Mouse (Mus musculus) midbrain, postnatal 0 days (tissue): Measurements from ENCODE around the gene Polr2l. TPM values are rescaled to one million over a fixed set of nuclear protein-coding genes. Genes with fewer than 3 reads are reported as not detected.
A peak's percentile ranks its signal among the peaks of the same experiment; 100 is the strongest.

Experiments used
- ATAC-seq: fragments of 200-750 bp; cut with Nextera tagmentation; 2 replicates; pipeline ENCODE4 v1.8.0; 2017; ENCODE audit warnings: moderate number of reproducible peaks, mild to moderate bottlenecking, moderate TSS enrichment, moderate library complexity; ENCODE audit not compliant: low FRiP score
- DNase-seq: peaks from one replicate; pipeline ENCODE4 v3.0.0-alpha.2; 2015; ENCODE audit warnings: low spot score
- H3K27ac ChIP-seq: fragments of 300-500 bp; sonication (generic); 2 replicates; pipeline ENCODE4 v1.5.1; 2014; ENCODE audit warnings: low read depth, mild to moderate bottlenecking, low read length, mixed read lengths
- H3K27me3 ChIP-seq: fragments of 300-500 bp; sonication (generic); 2 replicates; pipeline ENCODE4 v1.6.1; 2014; ENCODE audit warnings: low read length, control low read depth, mixed read lengths; ENCODE audit not compliant: insufficient read depth
- H3K36me3 ChIP-seq: fragments of 300-500 bp; sonication (generic); 2 replicates; pipeline ENCODE4 v1.6.1; 2014; ENCODE audit warnings: low read length, control low read depth, mixed read lengths; ENCODE audit not compliant: insufficient read depth
- H3K4me1 ChIP-seq: fragments of 300-500 bp; sonication (generic); 2 replicates; pipeline ENCODE4 v1.6.1; 2014; ENCODE audit warnings: mild to moderate bottlenecking, control low read depth, antibody characterized with exemption, low read length, mixed read lengths; ENCODE audit not compliant: insufficient read depth
- H3K4me2 ChIP-seq: fragments of 300-500 bp; sonication (generic); 2 replicates; pipeline ENCODE4 v1.6.1; 2014; ENCODE audit warnings: low read depth, mild to moderate bottlenecking, low read length, mixed read lengths; ENCODE audit not compliant: poor library complexity, severe bottlenecking
- H3K4me3 ChIP-seq: fragments of 300-500 bp; sonication (generic); 2 replicates; pipeline ENCODE4 v1.5.1; 2014; ENCODE audit warnings: low read depth, mild to moderate bottlenecking, low read length, moderate library complexity
- H3K9ac ChIP-seq: fragments of 300-500 bp; sonication (generic); replicated peaks from 2 replicates; pipeline ENCODE4 v1.6.1; 2014; ENCODE audit warnings: mild to moderate bottlenecking, low read length, moderate library complexity, mixed read lengths; ENCODE audit not compliant: poor library complexity, severe bottlenecking
- H3K9me3 ChIP-seq: fragments of 300-500 bp; sonication (generic); 2 replicates; pipeline ENCODE4 v1.6.1; 2016; ENCODE audit warnings: low read length, control low read depth
- CTCF ChIP-seq: IDR thresholded peaks from 2 replicates; pipeline ENCODE4 v1.5.1; 2016; ENCODE audit warnings: antibody characterized with exemption, mild to moderate bottlenecking
- WGBS: fragments of 180-500 bp; shearing (Covaris S2); extraction: QIAGEN DNeasy Blood & Tissue Kit; methylation state at CpG from one replicate; pipeline ENCODE4 v1.1.7; 2014; 5-methylcytosine and 5-hydroxymethylcytosine counted together
- polyA plus RNA-seq: library from polyadenylated mRNA; unstranded; fragments of >200 nt; fragmentation: Nextera tagmentation; extraction: Ambion mirVana; gene quantifications from 2 replicates; pipeline ENCODE4 v1.2.1, GENCODE M21; 2015
- total RNA-seq: library from RNA; depleted of rRNA; stranded (reverse); fragments of >200 nt; gene quantifications from 2 replicates; pipeline ENCODE4 v1.2.3, GENCODE M21; 2014

Gene Polr2l
- total and polyA plus RNA-seq, 2 experiments from 2014 or later = 28.9 to 78.5 TPM

GRCm38 (mm10) chr7:141517638-141518037, 42.7 kb upstream of the Polr2l start:
- DNase-seq = no peak
- no peak for TF ChIP-seq CTCF
- H3K9ac ChIP-seq = no peak overlapping the region
- H3K9me3 ChIP-seq = no peaks in the 10 kb centered on the region
- WGBS = 87% methylated on average over 4 of the region's 4 CpGs
- no peaks in the 10 kb centered on the region for H3K4me1 ChIP-seq
- no peak overlapping the region for H3K4me3 ChIP-seq
- ATAC-seq = no peak
- H3K4me2 ChIP-seq = no peak overlapping the region
- no peak overlapping the region for H3K27ac ChIP-seq
- H3K27me3 ChIP-seq = no peaks in the 10 kb centered on the region
- peaks cover 30% of the 10 kb centered on the region for H3K36me3 ChIP-seq

GRCm38 (mm10) chr7:141510681-141511191, 35.8 kb upstream of the Polr2l start:
- ATAC-seq (no peak), DNase-seq (peak; percentile 32)
- Histone ChIP-seq H3K9me3 (no peaks in the 10 kb centered on the region), H3K4me2 (no peak overlapping the region), H3K27ac (no peak overlapping the region), H3K9ac (no peak overlapping the region), H3K4me1 (no peaks in the 10 kb centered on the region), H3K36me3 (peaks cover 15% of the 10 kb centered on the region), H3K4me3 (no peak overlapping the region), H3K27me3 (no peaks in the 10 kb centered on the region)
- 72% methylated on average over 8 of the region's 8 CpGs for WGBS
- TF ChIP-seq CTCF = no peak

- no peaks in the 10 kb centered on the region for H3K27me3 ChIP-seq
- H3K9me3 ChIP-seq = no peaks in the 10 kb centered on the region
- H3K4me2 ChIP-seq = no peak overlapping the region
- no peak for DNase-seq
- TF ChIP-seq CTCF = no peak
- H3K27ac ChIP-seq = no peak overlapping the region
- peaks cover 15% of the 10 kb centered on the region for H3K36me3 ChIP-seq
- H3K4me1 ChIP-seq = no peaks in the 10 kb centered on the region
- H3K4me3 ChIP-seq = no peak overlapping the region
- 93% methylated on average over 5 of the region's 5 CpGs for WGBS
- H3K9ac ChIP-seq = no peak overlapping the region
- ATAC-seq = no peak
These were observed 35.3 kb upstream of the Polr2l start for GRCm38 (mm10) chr7:141510196-141510595.

DNA sequence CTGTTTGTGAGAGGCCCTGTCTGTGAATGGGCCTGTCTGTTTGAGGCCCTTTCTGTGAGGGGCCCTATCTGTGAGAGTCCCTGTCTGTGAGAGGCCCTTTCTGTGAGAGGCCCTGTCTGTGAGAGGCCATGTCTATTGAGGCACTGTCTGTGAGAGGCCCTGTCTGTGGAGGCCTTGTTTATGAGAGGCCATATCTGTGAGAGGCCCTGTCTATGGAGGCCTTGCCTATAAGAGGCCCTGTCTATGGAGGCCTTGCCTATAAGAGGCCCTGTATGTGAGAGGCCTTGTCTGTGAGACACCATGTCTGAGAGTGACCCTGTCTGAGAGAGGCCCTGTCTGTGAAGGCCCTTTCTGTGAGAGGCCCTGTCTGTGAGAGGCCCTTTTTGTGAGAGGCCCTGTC, 33.2 kb upstream of the Polr2l start:
- Histone ChIP-seq H3K4me3 (no peak overlapping the region), H3K9me3 (no peaks in the 10 kb centered on the region), H3K27me3 (no peaks in the 10 kb centered on the region), H3K36me3 (peaks cover 15% of the 10 kb centered on the region), H3K9ac (no peak overlapping the region), H3K4me1 (no peaks in the 10 kb centered on the region), H3K4me2 (no peak overlapping the region), H3K27ac (no peak overlapping the region)
- no peak for ATAC-seq
- TF ChIP-seq CTCF = no peak
- no peak for DNase-seq

DNA sequence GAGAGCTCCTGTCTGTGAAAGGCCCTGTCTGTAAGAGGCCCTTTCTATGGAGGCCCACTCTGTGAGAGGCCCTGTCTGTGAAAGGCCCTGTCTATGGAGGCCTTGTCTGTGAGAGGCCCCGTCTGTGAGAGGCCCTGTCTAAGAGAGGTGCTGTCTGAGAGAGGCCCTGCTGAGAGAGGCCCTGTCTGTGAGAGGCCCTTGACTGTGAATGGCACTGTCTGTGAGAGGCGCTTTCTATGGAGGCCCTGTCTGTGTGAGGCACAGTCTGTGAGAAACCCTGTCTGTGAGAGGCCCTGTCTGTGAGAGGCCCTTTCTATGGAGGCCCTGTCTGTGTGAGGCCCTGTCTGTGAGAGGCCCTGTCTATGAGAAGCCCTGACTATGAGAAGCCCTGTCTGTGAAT, 31.3 kb upstream of the Polr2l start:
- Histone ChIP-seq H3K9ac (no peak overlapping the region), H3K27ac (no peak overlapping the region), H3K4me2 (no peak overlapping the region), H3K9me3 (no peaks in the 10 kb centered on the region), H3K27me3 (no peaks in the 10 kb centered on the region), H3K4me1 (no peaks in the 10 kb centered on the region), H3K36me3 (peaks cover 22% of the 10 kb centered on the region), H3K4me3 (no peak overlapping the region)
- no peak for DNase-seq
- no peak for TF ChIP-seq CTCF
- 73% methylated on average over 2 of the region's 2 CpGs for WGBS
- ATAC-seq = no peak

DNA sequence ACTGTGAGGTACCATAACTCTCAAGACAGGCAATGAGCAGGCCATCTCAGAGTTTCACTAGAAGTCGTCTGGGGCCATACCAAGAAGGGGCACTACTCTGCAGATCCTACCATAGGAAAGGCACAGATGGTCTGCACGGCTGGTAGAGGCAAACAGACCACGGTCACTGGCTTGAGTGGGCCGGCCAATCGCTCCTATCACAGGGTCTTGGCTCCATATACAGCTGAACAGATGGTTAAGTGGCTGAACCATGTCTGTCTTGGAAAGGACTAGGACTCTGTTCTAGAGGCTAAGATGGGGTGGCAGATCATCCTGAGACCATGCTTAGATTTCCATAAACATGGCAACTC, 27.6 kb upstream of the Polr2l start:
- Histone ChIP-seq H3K27me3 (no peaks in the 10 kb centered on the region), H3K36me3 (peaks cover 24% of the 10 kb centered on the region), H3K4me1 (no peaks in the 10 kb centered on the region), H3K9ac (no peak overlapping the region), H3K4me2 (no peak overlapping the region), H3K9me3 (no peaks in the 10 kb centered on the region), H3K4me3 (no peak overlapping the region), H3K27ac (no peak overlapping the region)
- no peak for TF ChIP-seq CTCF
- ATAC-seq (no peak), DNase-seq (peak; percentile 53)
- WGBS = 95% methylated on average over 5 of the region's 5 CpGs
